Mouse (Mus musculus) spleen, adult 2 months (tissue): Measurements from ENCODE around the gene Mrpl52. TPM values are rescaled to one million over a fixed set of nuclear protein-coding genes. Genes with fewer than 3 reads are reported as not detected.

Source experiments
- DNase-seq, 2 experiments: peaks; one replicate each; pipeline versions ENCODE4 v3.0.0 to v3.0.0-alpha.2; 2012 to 2021; ENCODE audit warnings: low spot score in 2 of 2, low read depth in 1 of 2
- H3K27ac ChIP-seq: fragments of 200-500 bp; 2 replicates; pipeline ENCODE4 v1.5.1; 2012; ENCODE audit warnings: low read length, inconsistent platforms; ENCODE audit not compliant: insufficient read depth
- H3K27me3 ChIP-seq: fragments of 200-500 bp; 2 replicates; pipeline ENCODE4 v1.6.1; 2012; ENCODE audit warnings: mild to moderate bottlenecking, moderate library complexity, low read length, inconsistent platforms; ENCODE audit not compliant: control insufficient read depth, insufficient read depth
- H3K36me3 ChIP-seq: fragments of 200-500 bp; 2 replicates; pipeline ENCODE4 v1.6.1; 2012; ENCODE audit warnings: mild to moderate bottlenecking, low read length, inconsistent platforms; ENCODE audit not compliant: control insufficient read depth, insufficient read depth
- H3K4me1 ChIP-seq: fragments of 200-500 bp; 2 replicates; pipeline ENCODE4 v1.6.1; 2011; ENCODE audit warnings: inconsistent platforms; ENCODE audit not compliant: control insufficient read depth, insufficient read depth, insufficient read length
- H3K4me3 ChIP-seq: fragments of 200-500 bp; 2 replicates; pipeline ENCODE4 v1.5.1; 2011; ENCODE audit warnings: mild to moderate bottlenecking, inconsistent platforms; ENCODE audit not compliant: insufficient read depth, insufficient read length; ENCODE audit errors: extremely low read depth
- CTCF ChIP-seq: fragments of 200-500 bp; IDR thresholded peaks from 2 replicates; pipeline ENCODE4 v1.5.1; 2011; ENCODE audit warnings: mild to moderate bottlenecking, inconsistent platforms; ENCODE audit not compliant: insufficient read depth, insufficient read length, insufficient replicate concordance; ENCODE audit errors: extremely low read depth
- POLR2A ChIP-seq: fragments of 200-500 bp; IDR thresholded peaks from 2 replicates; pipeline ENCODE4 v1.6.1; 2011; ENCODE audit warnings: low read depth, low read length, inconsistent platforms
- WGBS: fragments of 180-500 bp; shearing (Covaris S2); methylation state at CpG from one replicate; pipeline ENCODE4 v1.1.7; 2018; 5-methylcytosine and 5-hydroxymethylcytosine counted together
- polyA plus RNA-seq: library from polyadenylated mRNA; depleted of rRNA; stranded (reverse); fragments of >200 nt; gene quantifications from 2 replicates; pipeline ENCODE4 v1.2.3, GENCODE M21; 2012

Mrpl52 gene
- polyA plus RNA-seq, 1 experiment: 393 TPM

GRCm38 (mm10) chr14:54432837-54433830 is 6.4 kb downstream of the Mrpl52 start:
- H3K27ac ChIP-seq: peak overlapping the region; percentile 17; the same call in 1 of the 2 replicates
- WGBS: 59% methylated on average over 17 of the region's 17 CpGs
- TF ChIP-seq CTCF (no peak), POLR2A (no peak)
- H3K36me3 ChIP-seq: no peaks in the 10 kb centered on the region
- H3K4me3 ChIP-seq: peak overlapping the region; percentile 56; the same call in 1 of the 2 replicates
- H3K27me3 ChIP-seq: peaks cover 8% of the 10 kb centered on the region; the same call in 1 of the 2 replicates
- no peak for DNase-seq
- peaks cover 4% of the 10 kb centered on the region for H3K4me1 ChIP-seq

DNA sequence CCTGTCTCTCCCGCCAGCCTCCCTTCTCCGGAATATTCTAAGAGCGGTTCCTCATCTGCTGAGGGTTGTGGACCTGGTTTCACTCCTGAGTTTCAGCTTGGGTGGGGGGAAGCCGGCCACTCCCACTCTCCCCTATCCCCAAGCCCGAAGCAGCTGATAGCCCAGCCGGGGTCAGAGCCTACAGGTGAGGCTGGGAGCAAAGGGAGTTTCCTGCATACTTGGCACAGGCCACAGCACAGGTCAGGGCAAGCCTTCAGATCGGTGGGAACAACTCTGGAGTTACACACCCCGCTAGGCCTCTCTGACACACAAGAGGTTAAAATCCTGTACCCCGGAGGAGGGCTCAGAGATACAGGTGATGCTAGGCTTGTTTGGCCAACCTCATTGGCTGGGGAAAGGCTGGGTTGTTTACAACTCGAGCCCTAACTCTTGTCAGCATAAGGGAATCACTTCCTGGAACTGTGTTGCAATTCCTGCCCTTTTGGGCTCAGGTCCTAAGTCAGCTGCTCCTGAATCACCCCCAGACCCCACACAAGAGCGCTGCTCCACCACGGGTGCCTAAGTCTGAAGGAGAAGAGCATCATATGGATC is 7.3 kb downstream of the Mrpl52 start:
- Histone ChIP-seq H3K36me3 (no peaks in the 10 kb centered on the region), H3K27ac (peak overlapping the region; percentile 1; the same call in 1 of the 2 replicates), H3K27me3 (peaks cover 8% of the 10 kb centered on the region; the same call in 1 of the 2 replicates), H3K4me1 (peaks cover 4% of the 10 kb centered on the region), H3K4me3 (peak overlapping the region; percentile 3; the same call in 1 of the 2 replicates)
- TF ChIP-seq POLR2A (no peak), CTCF (no peak)
- WGBS: 76% methylated on average over 12 of the region's 12 CpGs
- no peak for DNase-seq

GRCm38 (mm10) chr14:54435194-54435918 is 8.6 kb downstream of the Mrpl52 start:
- no peak for DNase-seq
- no peaks in the 10 kb centered on the region for H3K36me3 ChIP-seq
- TF ChIP-seq POLR2A (no peak), CTCF (no peak)
- H3K4me1 ChIP-seq: peaks cover 4% of the 10 kb centered on the region
- peaks cover 8% of the 10 kb centered on the region; the same call in 1 of the 2 replicates for H3K27me3 ChIP-seq
- 0 out of 2 replicates have a peak overlapping the region, but pooled peaks have one; percentile 15 for H3K27ac ChIP-seq
- H3K4me3 ChIP-seq: no peak overlapping the region
- 83% methylated on average over 11 of the region's 11 CpGs for WGBS

DNA sequence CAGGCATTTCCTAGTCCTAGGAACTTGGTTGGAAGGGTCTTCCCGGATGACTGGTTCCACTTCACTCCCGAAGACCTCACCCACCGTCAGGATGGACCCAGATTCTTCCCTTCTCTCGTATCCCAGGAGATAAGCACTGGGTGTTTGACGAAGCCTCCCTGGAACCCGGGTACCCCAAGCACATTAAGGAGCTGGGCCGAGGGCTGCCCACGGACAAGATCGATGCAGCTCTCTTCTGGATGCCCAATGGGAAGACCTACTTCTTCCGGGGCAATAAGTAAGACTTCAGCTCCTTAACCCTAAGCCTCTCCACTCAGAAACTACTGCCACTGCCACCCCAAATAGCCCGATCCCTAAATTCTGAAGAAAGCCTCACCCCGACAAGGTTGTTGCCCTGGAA is 12.4 kb downstream of the Mrpl52 start:
- peaks cover 3% of the 10 kb centered on the region; the same call in 1 of the 2 replicates for H3K4me1 ChIP-seq
- 94% methylated on average over 12 of the region's 12 CpGs for WGBS
- no peak overlapping the region for H3K27ac ChIP-seq
- no peaks in the 10 kb centered on the region for H3K27me3 ChIP-seq
- no peaks in the 10 kb centered on the region for H3K36me3 ChIP-seq
- H3K4me3 ChIP-seq: no peak overlapping the region
- no peak for DNase-seq
- TF ChIP-seq CTCF: no peak
- no peak for TF ChIP-seq POLR2A

DNA sequence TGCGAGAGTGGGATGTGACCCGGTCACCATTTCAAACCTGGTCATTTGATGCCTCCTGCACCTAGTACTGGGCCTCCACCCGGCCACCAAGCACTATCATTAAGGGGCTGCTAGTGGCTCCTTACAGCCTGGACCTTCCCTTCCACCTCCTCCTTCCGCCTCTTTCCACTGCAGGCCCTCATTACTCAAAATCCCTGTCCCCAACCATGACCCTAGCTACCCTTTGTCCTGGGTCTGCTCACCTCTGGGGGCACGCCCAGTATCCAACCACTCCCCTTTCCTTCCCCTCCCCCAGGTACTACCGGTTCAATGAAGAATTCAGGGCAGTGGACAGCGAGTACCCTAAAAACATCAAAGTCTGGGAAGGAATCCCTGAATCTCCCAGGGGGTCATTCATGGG is 12.9 kb downstream of the Mrpl52 start:
- 90% methylated on average over 7 of the region's 7 CpGs for WGBS
- Histone ChIP-seq H3K27me3 (no peaks in the 10 kb centered on the region), H3K4me3 (no peak overlapping the region), H3K4me1 (peaks cover 3% of the 10 kb centered on the region; the same call in 1 of the 2 replicates), H3K36me3 (no peaks in the 10 kb centered on the region), H3K27ac (no peak overlapping the region)
- DNase-seq: no peak
- TF ChIP-seq POLR2A (no peak), CTCF (no peak)

DNA sequence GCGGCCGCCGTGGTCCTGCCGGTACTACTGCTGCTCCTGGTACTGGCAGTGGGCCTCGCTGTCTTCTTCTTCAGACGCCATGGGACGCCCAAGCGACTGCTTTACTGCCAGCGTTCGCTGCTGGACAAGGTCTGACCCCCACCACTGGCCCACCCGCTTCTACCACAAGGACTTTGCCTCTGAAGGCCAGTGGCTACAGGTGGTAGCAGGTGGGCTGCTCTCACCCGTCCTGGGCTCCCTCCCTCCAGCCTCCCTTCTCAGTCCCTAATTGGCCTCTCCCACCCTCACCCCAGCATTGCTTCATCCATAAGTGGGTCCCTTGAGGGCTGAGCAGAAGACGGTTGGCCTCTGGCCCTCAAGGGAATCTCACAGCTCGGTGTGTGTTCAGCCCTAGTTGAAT is 13.8 kb downstream of the Mrpl52 start:
- 84% methylated on average over 14 of the region's 14 CpGs for WGBS
- no peaks in the 10 kb centered on the region for H3K27me3 ChIP-seq
- H3K4me1 ChIP-seq: peaks cover 3% of the 10 kb centered on the region; the same call in 1 of the 2 replicates
- TF ChIP-seq POLR2A (no peak), CTCF (no peak)
- no peak overlapping the region for H3K4me3 ChIP-seq
- H3K27ac ChIP-seq: no peak overlapping the region
- no peak for DNase-seq
- no peaks in the 10 kb centered on the region for H3K36me3 ChIP-seq
